In genomic region chr16:31932255-31932654, GRCm38 (mm10) we compare ENCODE assay signal across 8 mouse cellular contexts. TPM values are rescaled to one million over a fixed set of nuclear protein-coding genes. Genes with fewer than 3 reads are reported as not detected.
DNase-seq lines count a peak whose midpoint lies in the region; ATAC-seq lines count a peak whose summit lies in the region.
"Had no signal": no experiment of that assay in that cellular context is flagged by ENCODE, and none has a peak within 500 bp of the region (broad histone marks: within the 10 kb centered on the region; RNA-seq: fewer than 3 reads in every experiment).

No protein-coding gene starts in this region.

- H3K4me3 ChIP-seq in embryonic facial prominence, embryonic 13.5 days, result no peak overlapping the region
- no peak overlapping the region for H3K4me3 ChIP-seq in hindbrain, embryonic 13.5 days
- H3K4me3 ChIP-seq in neural tube, embryonic 15.5 days (replicated peaks), result no peak overlapping the region

- peaks cover 45% of the 10 kb centered on the region for H3K27me3 ChIP-seq in embryonic facial prominence, embryonic 13.5 days
- H3K27me3 ChIP-seq in hindbrain, embryonic 13.5 days, result peaks cover 17% of the 10 kb centered on the region; the same call in 1 of the 2 replicates
- H3K27me3 ChIP-seq in neural tube, embryonic 15.5 days (replicated peaks), result 0 out of 2 replicates have a peak, but pooled peaks cover 3% of the 10 kb centered on the region

- no peaks in the 10 kb centered on the region for H3K36me3 ChIP-seq in embryonic facial prominence, embryonic 13.5 days
- H3K36me3 ChIP-seq in hindbrain, embryonic 13.5 days, result no peaks in the 10 kb centered on the region
- H3K36me3 ChIP-seq in neural tube, embryonic 15.5 days, result no peaks in the 10 kb centered on the region

- WGBS in embryonic facial prominence, embryonic 13.5 days, result 55% methylated on average over 5 of the region's 5 CpGs
- 27% methylated on average over 5 of the region's 5 CpGs for WGBS in hindbrain, embryonic 13.5 days
- WGBS in neural tube, embryonic 15.5 days, result 25% methylated on average over 5 of the region's 5 CpGs

- peak overlapping the region; percentile 94; the same call in 1 of the 2 replicates for H3K4me2 ChIP-seq in embryonic facial prominence, embryonic 13.5 days
- no peak overlapping the region; the same call in 1 of the 2 replicates for H3K4me2 ChIP-seq in hindbrain, embryonic 13.5 days
- H3K4me2 ChIP-seq in neural tube, embryonic 15.5 days, result peak overlapping the region; percentile 89

- DNase-seq in layer of hippocampus, adult 11-12 months (ENCODE audit: low spot score), result peak; percentile 59
- DNase-seq in layer of hippocampus, adult 9-10 months (ENCODE audit: low spot score), result no peak
- DNase-seq in left cerebral cortex, postnatal 10 days (ENCODE audit: extremely low spot score in 1 of 2, low spot score in 2 of 2), result no peak
- no peak for DNase-seq in natural killer cell, adult 2 months (ENCODE audit: low spot score in 2 of 2)

- H3K9me3 ChIP-seq in embryonic facial prominence, embryonic 13.5 days, result no peaks in the 10 kb centered on the region
- H3K9me3 ChIP-seq in hindbrain, embryonic 13.5 days, result no peaks in the 10 kb centered on the region
- no peaks in the 10 kb centered on the region for H3K9me3 ChIP-seq in neural tube, embryonic 15.5 days (replicated peaks)

- H3K9ac ChIP-seq in embryonic facial prominence, embryonic 13.5 days, result no peak overlapping the region
- H3K9ac ChIP-seq in hindbrain, embryonic 13.5 days, result no peak overlapping the region; the same call in 1 of the 2 replicates
- H3K9ac ChIP-seq in neural tube, embryonic 15.5 days (replicated peaks), result no peak overlapping the region

- intact Hi-C loops in left cerebral cortex, postnatal 10 days (cut with DNase I), result no loop called here

- no peak overlapping the region for H3K27ac ChIP-seq in embryonic facial prominence, embryonic 13.5 days
- peak overlapping the region; percentile 98 for H3K27ac ChIP-seq in hindbrain, embryonic 13.5 days
- H3K27ac ChIP-seq in neural tube, embryonic 15.5 days (replicated peaks), result peak overlapping the region; percentile 97

- ATAC-seq in embryonic facial prominence, embryonic 13.5 days (ENCODE audit: insufficient number of reproducible peaks, insufficient read depth, low FRiP score, low TSS enrichment, low read depth), result no peak
- ATAC-seq in hindbrain, embryonic 13.5 days (ENCODE audit: low FRiP score), result peak; percentile 1
- peak; percentile 10; the same call in 1 of the 2 replicates for ATAC-seq in neural tube, embryonic 15.5 days (ENCODE audit: low FRiP score)

- peaks cover 28% of the 10 kb centered on the region for H3K4me1 ChIP-seq in embryonic facial prominence, embryonic 13.5 days
- peaks cover 39% of the 10 kb centered on the region for H3K4me1 ChIP-seq in hindbrain, embryonic 13.5 days (replicated peaks)
- peaks cover 36% of the 10 kb centered on the region for H3K4me1 ChIP-seq in neural tube, embryonic 15.5 days

RNA-seq across cellular contexts. Expression of gene Pigz, which starts 1.4 kb away (rescaled TPM):
- 0.39 and 0.96 TPM in 2 replicates for polyA plus RNA-seq in embryonic facial prominence, embryonic 13.5 days (2015; fragmentation: Nextera tagmentation; extraction: Ambion mirVana)
- 2.3 and 3.4 TPM in 2 replicates for polyA plus RNA-seq in hindbrain, embryonic 13.5 days (2015; fragmentation: Nextera tagmentation; extraction: Ambion mirVana)
- polyA plus RNA-seq in neural tube, embryonic 15.5 days (2015; fragmentation: Nextera tagmentation; extraction: Ambion mirVana), result 5.2 and 5.7 TPM in 2 replicates
- 10 to 100 TPM in 1 of 2 experiments, 1 to 10 TPM in 1; 7.9 to 12.9 TPM for total RNA-seq in left cerebral cortex, postnatal 10 days (2021)

RNA-seq across cellular contexts. Expression of gene 0610012G03Rik, which starts 16.0 kb away (rescaled TPM):
- 89.1 and 94.0 TPM in 2 replicates for polyA plus RNA-seq in embryonic facial prominence, embryonic 13.5 days (2015; fragmentation: Nextera tagmentation; extraction: Ambion mirVana)
- polyA plus RNA-seq in hindbrain, embryonic 13.5 days (2015; fragmentation: Nextera tagmentation; extraction: Ambion mirVana), result 105 and 113 TPM in 2 replicates
- polyA plus RNA-seq in neural tube, embryonic 15.5 days (2015; fragmentation: Nextera tagmentation; extraction: Ambion mirVana), result 111 and 126 TPM in 2 replicates
- total RNA-seq in left cerebral cortex, postnatal 10 days (2021), result 10 to 100 TPM; 52.4 to 54.4 TPM

RNA-seq across cellular contexts. Expression of gene Ncbp2, which starts 16.1 kb away (rescaled TPM):
- 143 and 144 TPM in 2 replicates for polyA plus RNA-seq in embryonic facial prominence, embryonic 13.5 days (2015; fragmentation: Nextera tagmentation; extraction: Ambion mirVana)
- polyA plus RNA-seq in hindbrain, embryonic 13.5 days (2015; fragmentation: Nextera tagmentation; extraction: Ambion mirVana), result 107 and 112 TPM in 2 replicates
- 90.5 and 98.7 TPM in 2 replicates for polyA plus RNA-seq in neural tube, embryonic 15.5 days (2015; fragmentation: Nextera tagmentation; extraction: Ambion mirVana)
- total RNA-seq in left cerebral cortex, postnatal 10 days (2021), result 10 to 100 TPM; 44.8 to 45.9 TPM

RNA-seq across cellular contexts. Expression of gene Meltf, which starts 53.6 kb away (rescaled TPM):
- polyA plus RNA-seq in embryonic facial prominence, embryonic 13.5 days (2015; fragmentation: Nextera tagmentation; extraction: Ambion mirVana), result 1.3 and 3.7 TPM in 2 replicates
- 0.22 and 0.31 TPM in 2 replicates for polyA plus RNA-seq in hindbrain, embryonic 13.5 days (2015; fragmentation: Nextera tagmentation; extraction: Ambion mirVana)
- 0.42 and 0.61 TPM in 2 replicates for polyA plus RNA-seq in neural tube, embryonic 15.5 days (2015; fragmentation: Nextera tagmentation; extraction: Ambion mirVana)
- total RNA-seq in left cerebral cortex, postnatal 10 days (2021), result under 1 TPM; 0.36 to 0.61 TPM
- total RNA-seq: heart, adult 2 months had no signal
